Mouse (Mus musculus): ENCODE measurements around the gene Exoc6b. TPM values are rescaled to one million over a fixed set of nuclear protein-coding genes. Genes with fewer than 3 reads are reported as not detected.
"Not testable (repeated sequence)": the region's sequence is repeated elsewhere in the genome, so short reads cannot be mapped to it uniquely, and the experiment has no call there.

Gene Exoc6b
- polyA plus RNA-seq, 1 experiment from 2014 or later: 66.1 TPM

- H3K36me3 ChIP-seq (ENCODE audit: control insufficient read depth, insufficient read depth): no peaks in the 10 kb centered on the region
- H3K27ac ChIP-seq (ENCODE audit: low read length): no peak overlapping the region
- WGBS: 89% methylated on average over 3 of the region's 3 CpGs
- H3K4me1 ChIP-seq (replicated peaks; ENCODE audit: control insufficient read depth, insufficient read depth, low read length): no peaks in the 10 kb centered on the region
- ATAC-seq: no peak
- no peak overlapping the region for H3K9ac ChIP-seq (replicated peaks; ENCODE audit: low read depth, low read length)
- no peak overlapping the region for H3K4me2 ChIP-seq (ENCODE audit: low read length)
- H3K9me3 ChIP-seq (ENCODE audit: control insufficient read depth, low read length): no peaks in the 10 kb centered on the region
- H3K27me3 ChIP-seq (replicated peaks; ENCODE audit: control insufficient read depth, insufficient read depth, low read length): no peaks in the 10 kb centered on the region
- no peak overlapping the region for H3K4me3 ChIP-seq (replicated peaks; ENCODE audit: low read length)
Observed at GRCm38 (mm10) chr6:84613561-84613960, 455.8 kb downstream of the Exoc6b start.

- Histone ChIP-seq H3K27ac (ENCODE audit: low read length) (no peak overlapping the region), H3K4me3 (replicated peaks; ENCODE audit: low read length) (no peak overlapping the region), H3K9ac (replicated peaks; ENCODE audit: low read depth, low read length) (no peak overlapping the region), H3K9me3 (ENCODE audit: control insufficient read depth, low read length) (no peaks in the 10 kb centered on the region), H3K36me3 (ENCODE audit: control insufficient read depth, insufficient read depth) (no peaks in the 10 kb centered on the region), H3K4me2 (ENCODE audit: low read length) (no peak overlapping the region), H3K4me1 (replicated peaks; ENCODE audit: control insufficient read depth, insufficient read depth, low read length) (no peaks in the 10 kb centered on the region), H3K27me3 (replicated peaks; ENCODE audit: control insufficient read depth, insufficient read depth, low read length) (no peaks in the 10 kb centered on the region)
- WGBS: 31% methylated on average over 1 of the region's 1 CpGs
- ATAC-seq: no peak
Observed at GRCm38 (mm10) chr6:84601136-84601889, 468.0 kb downstream of the Exoc6b start.

DNA sequence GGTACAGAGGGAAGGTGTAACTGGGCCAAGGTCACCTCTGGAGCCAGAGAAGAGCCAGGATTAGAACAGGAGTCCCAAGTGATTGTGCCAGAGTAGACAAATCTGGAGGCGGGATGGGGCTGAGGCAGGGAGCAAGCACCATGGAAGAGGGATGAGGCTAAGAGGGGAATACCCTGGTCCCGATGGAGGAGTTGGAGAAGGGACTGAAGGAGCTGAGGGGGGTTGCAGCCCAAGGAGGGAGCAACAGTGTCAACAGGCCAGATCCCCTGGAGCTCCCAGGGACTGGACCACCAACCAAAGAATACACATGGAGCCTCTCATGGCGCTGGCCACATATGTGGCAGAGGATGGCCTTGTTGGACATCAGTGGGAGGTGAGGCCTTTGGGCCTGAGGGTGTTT is 470.0 kb downstream of the Exoc6b start:
- not testable (repeated sequence) for ATAC-seq; H3K4me3 ChIP-seq (replicated peaks; ENCODE audit: low read length); H3K4me2 ChIP-seq (ENCODE audit: low read length); H3K27ac ChIP-seq (ENCODE audit: low read length); H3K4me1 ChIP-seq (replicated peaks; ENCODE audit: control insufficient read depth, insufficient read depth, low read length); H3K9me3 ChIP-seq (ENCODE audit: control insufficient read depth, low read length); H3K27me3 ChIP-seq (replicated peaks; ENCODE audit: control insufficient read depth, insufficient read depth, low read length); H3K36me3 ChIP-seq (ENCODE audit: control insufficient read depth, insufficient read depth); H3K9ac ChIP-seq (replicated peaks; ENCODE audit: low read depth, low read length)
- WGBS: 92% methylated on average over 3 of the region's 3 CpGs

GRCm38 (mm10) chr6:84598725-84599124 is 470.6 kb downstream of the Exoc6b start:
- 87% methylated on average over 3 of the region's 3 CpGs for WGBS
- no peak for ATAC-seq

GRCm38 (mm10) chr6:84594626-84595025 is 474.7 kb downstream of the Exoc6b start:
- no peak for ATAC-seq
- H3K4me1 ChIP-seq (replicated peaks; ENCODE audit: control insufficient read depth, insufficient read depth, low read length): peaks cover 6% of the 10 kb centered on the region
- no peaks in the 10 kb centered on the region for H3K36me3 ChIP-seq (ENCODE audit: control insufficient read depth, insufficient read depth)
- no peak overlapping the region for H3K4me2 ChIP-seq (ENCODE audit: low read length)
- H3K27me3 ChIP-seq (replicated peaks; ENCODE audit: control insufficient read depth, insufficient read depth, low read length): peaks cover 3% of the 10 kb centered on the region
- no peak overlapping the region for H3K27ac ChIP-seq (ENCODE audit: low read length)
- no peak overlapping the region for H3K4me3 ChIP-seq (replicated peaks; ENCODE audit: low read length)
- 21% methylated on average over 3 of the region's 3 CpGs for WGBS
- H3K9me3 ChIP-seq (ENCODE audit: control insufficient read depth, low read length): no peaks in the 10 kb centered on the region
- H3K9ac ChIP-seq (replicated peaks; ENCODE audit: low read depth, low read length): no peak overlapping the region

More at GRCm38 (mm10) chr6:84598725-84599124, 470.6 kb downstream of the Exoc6b start:
- Histone ChIP-seq H3K4me3 (replicated peaks; ENCODE audit: low read length) (no peak overlapping the region), H3K4me1 (replicated peaks; ENCODE audit: control insufficient read depth, insufficient read depth, low read length) (no peaks in the 10 kb centered on the region), H3K27me3 (replicated peaks; ENCODE audit: control insufficient read depth, insufficient read depth, low read length) (no peaks in the 10 kb centered on the region), H3K27ac (ENCODE audit: low read length) (no peak overlapping the region), H3K36me3 (ENCODE audit: control insufficient read depth, insufficient read depth) (no peaks in the 10 kb centered on the region), H3K9ac (replicated peaks; ENCODE audit: low read depth, low read length) (no peak overlapping the region), H3K4me2 (ENCODE audit: low read length) (no peak overlapping the region), H3K9me3 (ENCODE audit: control insufficient read depth, low read length) (no peaks in the 10 kb centered on the region)

- Histone ChIP-seq H3K4me1 (replicated peaks; ENCODE audit: control insufficient read depth, insufficient read depth, low read length) (peaks cover 12% of the 10 kb centered on the region), H3K36me3 (ENCODE audit: control insufficient read depth, insufficient read depth) (no peaks in the 10 kb centered on the region), H3K4me2 (ENCODE audit: low read length) (no peak within 1 kb of the TSS), H3K27me3 (replicated peaks; ENCODE audit: control insufficient read depth, insufficient read depth, low read length) (peaks cover 8% of the 10 kb centered on the region), H3K9me3 (ENCODE audit: control insufficient read depth, low read length) (no peaks in the 10 kb centered on the region), H3K9ac (replicated peaks; ENCODE audit: low read depth, low read length) (no peak within 1 kb of the TSS), H3K4me3 (replicated peaks; ENCODE audit: low read length) (no peak within 1 kb of the TSS), H3K27ac (ENCODE audit: low read length) (no peak within 1 kb of the TSS)
- WGBS: 76% methylated on average over 10 of the region's 10 CpGs
- no peak for ATAC-seq
Observed at GRCm38 (mm10) chr6:84593693-84594092, 475.6 kb downstream of the Exoc6b start, which contains the start of gene Cyp26b1. Gene Cyp26b1, minus strand, starts transcription at chr6:84593908.

GRCm38 (mm10) chr6:84590961-84591745 is 478.2 kb downstream of the Exoc6b start:
- 71% methylated on average over 6 of the region's 6 CpGs for WGBS
- H3K36me3 ChIP-seq (ENCODE audit: control insufficient read depth, insufficient read depth): no peaks in the 10 kb centered on the region
- ATAC-seq: no peak

DNA sequence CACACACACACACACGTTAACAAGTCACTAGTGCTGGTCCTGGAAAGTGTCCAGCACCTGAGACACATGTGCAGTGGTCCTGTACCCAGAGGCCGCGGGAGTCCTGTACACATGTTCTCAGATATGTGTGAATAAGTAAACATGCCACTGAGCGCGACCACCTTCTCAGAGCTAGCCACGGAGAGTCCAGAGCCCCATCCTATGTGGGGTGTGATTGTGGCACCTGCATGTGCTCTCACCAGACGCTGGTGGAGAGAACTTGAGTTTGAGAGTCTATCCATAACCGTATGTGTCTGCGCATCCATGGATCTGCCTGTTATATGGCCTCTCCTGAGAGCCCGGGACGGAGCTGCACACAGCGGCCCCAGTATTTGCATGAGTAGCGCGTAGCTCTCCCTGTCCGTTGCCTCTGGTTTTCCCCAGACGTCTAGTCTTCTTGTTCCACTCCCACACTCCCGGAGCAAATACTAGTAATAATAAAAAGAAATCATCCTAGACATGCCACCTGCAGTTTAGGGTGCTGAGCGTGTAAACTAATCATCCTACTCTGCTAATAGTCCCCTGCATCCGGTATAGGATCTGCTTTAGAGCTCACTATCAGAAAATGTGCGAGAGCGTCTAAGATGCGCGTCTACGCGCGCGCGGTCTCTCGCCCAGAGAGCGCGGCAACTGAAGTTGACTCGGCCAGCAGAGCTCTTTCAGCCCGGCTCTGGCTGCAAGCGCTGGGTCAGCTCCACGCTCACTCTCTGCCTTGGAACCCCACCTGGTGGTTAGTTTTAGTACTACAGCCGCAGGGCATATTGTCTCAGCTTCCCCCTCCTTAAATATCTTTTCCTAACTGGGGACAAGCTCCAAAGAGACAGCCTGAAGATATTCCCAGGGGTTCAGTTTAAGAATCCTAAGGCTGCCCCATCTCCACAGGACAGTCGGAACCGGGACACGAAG is 479.3 kb downstream of the Exoc6b start:
- peak; percentile 72 for ATAC-seq
- WGBS: 4% methylated on average over 39 of the region's 39 CpGs
- no peak overlapping the region for H3K27ac ChIP-seq (ENCODE audit: low read length)
- peaks cover 32% of the 10 kb centered on the region for H3K27me3 ChIP-seq (replicated peaks; ENCODE audit: control insufficient read depth, insufficient read depth, low read length)
- H3K4me3 ChIP-seq (replicated peaks; ENCODE audit: low read length): peak overlapping the region; percentile 20; the same call in 1 of the 2 replicates
- no peaks in the 10 kb centered on the region for H3K9me3 ChIP-seq (ENCODE audit: control insufficient read depth, low read length)
- H3K36me3 ChIP-seq (ENCODE audit: control insufficient read depth, insufficient read depth): no peaks in the 10 kb centered on the region
- no peak overlapping the region for H3K9ac ChIP-seq (replicated peaks; ENCODE audit: low read depth, low read length)
- H3K4me2 ChIP-seq (ENCODE audit: low read length): peak overlapping the region; percentile 46
- peaks cover 46% of the 10 kb centered on the region for H3K4me1 ChIP-seq (replicated peaks; ENCODE audit: control insufficient read depth, insufficient read depth, low read length)

More at GRCm38 (mm10) chr6:84590961-84591745, 478.2 kb downstream of the Exoc6b start:
- H3K4me2 ChIP-seq (ENCODE audit: low read length): no peak overlapping the region
- no peaks in the 10 kb centered on the region for H3K9me3 ChIP-seq (ENCODE audit: control insufficient read depth, low read length)
- no peak overlapping the region for H3K9ac ChIP-seq (replicated peaks; ENCODE audit: low read depth, low read length)
- no peak overlapping the region for H3K27ac ChIP-seq (ENCODE audit: low read length)
- no peak overlapping the region for H3K4me3 ChIP-seq (replicated peaks; ENCODE audit: low read length)
- H3K27me3 ChIP-seq (replicated peaks; ENCODE audit: control insufficient read depth, insufficient read depth, low read length): peaks cover 24% of the 10 kb centered on the region
- peaks cover 35% of the 10 kb centered on the region for H3K4me1 ChIP-seq (replicated peaks; ENCODE audit: control insufficient read depth, insufficient read depth, low read length)

Measured in forebrain, embryonic 16.5 days (tissue).